Mouse (Mus musculus) thymus, adult 2 months (tissue): Measurements from ENCODE around the gene Gm9803.

Source experiments
- CTCF ChIP-seq: fragments of 200-500 bp; IDR thresholded peaks from 2 replicates; pipeline ENCODE4 v1.5.1; 2012; ENCODE audit warnings: mild to moderate bottlenecking, control low read depth, low read length, moderate library complexity, borderline replicate concordance; ENCODE audit not compliant: control insufficient read depth, poor library complexity, insufficient read depth; ENCODE audit errors: extremely low read depth
- POLR2A ChIP-seq: fragments of 200-500 bp; IDR thresholded peaks from 2 replicates; pipeline ENCODE4 v1.6.1; 2012; ENCODE audit warnings: mild to moderate bottlenecking, low read length, control low read depth, moderate library complexity; ENCODE audit not compliant: control insufficient read depth, poor library complexity, insufficient read depth; ENCODE audit errors: extremely low read depth

GRCm38 (mm10) chr10:43539746-43540310 lies 15.9 kb downstream of the Gm9803 start:
- TF ChIP-seq CTCF (no peak), POLR2A (no peak)
